Mouse (Mus musculus) B cell, adult 62 days (primary cell): ENCODE results near the gene Col7a1. TPM values are rescaled to one million over a fixed set of nuclear protein-coding genes. Genes with fewer than 3 reads are reported as not detected.

ENCODE experiments used
- total RNA-seq: library from RNA; stranded (reverse); gene quantifications from 4 replicates; pipeline ENCODE4 v1.2.4, GENCODE M21; 2023

The Col7a1 gene
- 1.7 to 8.1 TPM (median 4.9 TPM) in 4 replicates for total RNA-seq

GRCm38 (mm10) chr9:108953081-108953636, at the start of gene Col7a1:
Gene Col7a1, plus strand, starts transcription at chr9:108953586.

GRCm38 (mm10) chr9:108914491-108914890, 38.9 kb upstream of the Col7a1 start, which contains the start of gene Tmem89:
Gene Tmem89, plus strand, starts transcription at chr9:108914619.

GRCm38 (mm10) chr9:108936418-108937364, 16.7 kb upstream of the Col7a1 start, which contains the start of gene Uqcrc1:
Gene Uqcrc1, plus strand, starts transcription at chr9:108936633.

GRCm38 (mm10) chr9:108985710-108986109, 32.3 kb downstream of the Col7a1 start, which contains the start of gene Ucn2:
Gene Ucn2, plus strand, starts transcription at chr9:108986010.

GRCm38 (mm10) chr9:108991428-108992084, 38.2 kb downstream of the Col7a1 start, which contains the start of gene Pfkfb4:
Gene Pfkfb4, plus strand, starts transcription at chr9:108991778.

Other genes with a start within 250 kb of the Col7a1 start
- 60.1 to 74.0 TPM (median 66.7 TPM) in 4 replicates for gene Ip6k2, start 169.8 kb upstream of the Col7a1 start, total RNA-seq
- 13.4 to 16.4 TPM (median 15.0 TPM) in 4 replicates for gene Nckipsd, start 145.2 kb upstream of the Col7a1 start, total RNA-seq
- 0.06 to 0.69 TPM (median 0.46 TPM) in 3 of 4 replicates, not detected in the other for gene Celsr3, start 127.3 kb upstream of the Col7a1 start, total RNA-seq
- 9.5 to 13.9 TPM (median 12.9 TPM) in 4 replicates for gene Slc26a6, start 100.3 kb upstream of the Col7a1 start, total RNA-seq
- not detected in 4 replicates for gene Tmem89, start 39.0 kb upstream of the Col7a1 start, total RNA-seq
- gene Uqcrc1, start 17.0 kb upstream of the Col7a1 start, total RNA-seq = 157 to 191 TPM (median 166 TPM) in 4 replicates
- gene Ucn2, start 32.4 kb downstream of the Col7a1 start, total RNA-seq = 0.51 to 0.85 TPM in 2 of 4 replicates, not detected in the others
- gene Pfkfb4, start 38.2 kb downstream of the Col7a1 start, total RNA-seq = 28.1 to 37.3 TPM (median 33.5 TPM) in 4 replicates
- gene Shisa5, start 85.0 kb downstream of the Col7a1 start, total RNA-seq = 1,959 to 2,110 TPM (median 1,992 TPM) in 4 replicates
- 10.8 to 15.8 TPM (median 14.9 TPM) in 4 replicates for gene Trex1, start 106.1 kb downstream of the Col7a1 start, total RNA-seq
- 30.7 to 37.5 TPM (median 32.9 TPM) in 4 replicates for gene Atrip, start 120.5 kb downstream of the Col7a1 start, total RNA-seq
- gene Ccdc51, start 128.9 kb downstream of the Col7a1 start, total RNA-seq = 6.0 to 10.5 TPM (median 7.1 TPM) in 4 replicates
- gene Tma7, start 129.0 kb downstream of the Col7a1 start, total RNA-seq = 271 to 328 TPM (median 318 TPM) in 4 replicates
- 0.12 to 0.66 TPM (median 0.36 TPM) in 4 replicates for gene Plxnb1, start 141.8 kb downstream of the Col7a1 start, total RNA-seq
- not detected in 4 replicates for gene Fbxw21, start 208.5 kb downstream of the Col7a1 start, total RNA-seq
- gene Fbxw13, start 242.4 kb downstream of the Col7a1 start, total RNA-seq = not detected in 4 replicates